Mouse (Mus musculus) cerebellum, postnatal 10 days (tissue): ENCODE results near the gene Gde1.
A peak's percentile ranks its signal among the peaks of the same experiment; 100 is the strongest.

Experiments used
- DNase-seq, 2 experiments: peaks; one replicate each; pipeline ENCODE4 v3.0.0; 2021; ENCODE audit warnings: mixed read lengths in 2 of 2

Gde1 gene

GRCm38 (mm10) chr7:118706051-118706450, 473 bp upstream of the Gde1 start:
- DNase-seq: no peak

DNA sequence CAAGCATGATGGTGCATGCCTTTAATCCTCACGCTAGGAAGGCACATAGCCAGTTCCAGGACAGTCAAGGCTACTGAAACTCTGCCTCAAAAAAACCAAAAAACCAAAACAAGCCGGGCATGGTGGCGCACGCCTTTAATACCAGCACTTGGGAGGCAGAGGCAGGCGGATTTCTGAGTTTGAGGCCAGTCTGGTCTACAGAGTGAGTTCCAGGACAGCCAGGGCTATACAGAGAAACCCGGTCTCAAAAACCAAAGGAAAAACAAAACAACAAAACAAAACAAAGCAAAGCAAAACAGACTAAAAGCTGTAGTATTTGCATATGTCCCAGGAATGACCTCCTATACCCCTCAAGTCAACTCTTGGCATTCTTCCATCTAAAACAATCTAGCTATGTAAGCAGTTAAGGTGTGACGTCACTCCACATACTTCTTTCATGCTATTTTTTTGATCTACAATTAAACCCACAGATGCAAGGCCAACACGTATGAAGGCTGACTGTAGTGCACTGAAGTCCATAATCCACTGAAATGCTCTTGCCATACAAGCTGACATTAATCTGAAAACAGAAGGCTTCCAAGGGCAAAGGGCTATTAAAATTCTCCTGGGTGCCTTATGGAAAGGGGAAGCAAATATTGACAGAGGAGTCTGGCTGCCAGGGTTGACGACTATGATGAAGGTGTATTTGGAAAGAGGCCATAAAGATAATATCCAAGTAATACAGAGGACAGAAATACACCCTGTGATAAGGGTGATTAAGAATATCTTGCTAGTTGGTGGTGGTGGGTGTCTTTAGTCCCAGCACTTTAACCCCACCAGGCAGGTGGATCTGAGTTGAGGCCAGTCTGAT, 1.4 kb downstream of the Gde1 start:
- DNase-seq: no peak

GRCm38 (mm10) chr7:118703144-118703561, 2.4 kb downstream of the Gde1 start:
- DNase-seq: no peak

- no peak for DNase-seq
Measured at GRCm38 (mm10) chr7:118698882-118699281, 6.7 kb downstream of the Gde1 start.

GRCm38 (mm10) chr7:118697168-118697567, 8.4 kb downstream of the Gde1 start:
- no peak for DNase-seq

DNA sequence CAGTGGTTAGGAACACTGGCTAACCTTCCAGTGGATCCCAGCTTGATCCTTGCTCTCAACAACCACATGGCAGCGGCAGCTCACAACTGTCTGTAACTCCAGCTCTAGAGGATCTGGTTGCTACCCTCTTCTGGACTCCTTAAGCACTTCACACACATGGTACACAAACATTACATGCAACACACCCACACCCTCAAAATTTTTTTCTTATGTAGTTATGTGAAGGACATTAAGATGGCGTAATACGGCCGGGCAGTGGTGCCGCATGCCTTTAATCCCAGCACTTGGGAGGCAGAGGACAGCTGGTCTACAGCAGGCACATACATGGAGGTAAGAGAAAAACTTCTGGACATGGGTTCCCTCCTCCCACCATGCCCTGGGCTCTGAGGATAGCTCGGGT, 9.4 kb downstream of the Gde1 start:
- DNase-seq: no peak

DNA sequence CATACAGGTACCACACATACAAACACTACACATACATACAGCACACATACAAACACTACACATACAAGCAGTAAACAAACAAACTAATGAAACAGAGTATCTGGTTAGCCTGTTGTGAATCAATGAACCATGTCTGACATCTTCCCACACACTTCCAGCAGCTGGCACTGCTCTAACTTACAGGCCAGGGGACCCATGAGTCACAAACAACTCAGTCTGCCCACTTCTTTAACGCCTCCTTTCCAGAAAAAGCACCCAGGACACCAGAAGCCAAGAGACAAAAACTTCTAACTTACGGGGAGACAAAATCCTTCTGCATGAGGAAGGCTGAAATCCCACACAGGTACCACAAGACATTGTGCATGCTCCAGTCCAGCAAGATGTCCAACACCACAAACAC, 14.3 kb downstream of the Gde1 start:
- DNase-seq: no peak

- DNase-seq: peak; percentile 25 to 26
Measured at GRCm38 (mm10) chr7:118689088-118689487, 16.5 kb downstream of the Gde1 start.

- peak; percentile 92 to 96 for DNase-seq
Measured at GRCm38 (mm10) chr7:118688199-118688598, 17.4 kb downstream of the Gde1 start.

GRCm38 (mm10) chr7:118676826-118677225, 28.8 kb downstream of the Gde1 start:
- DNase-seq: no peak

GRCm38 (mm10) chr7:118670142-118670541, 35.4 kb downstream of the Gde1 start:
- DNase-seq: no peak

DNA sequence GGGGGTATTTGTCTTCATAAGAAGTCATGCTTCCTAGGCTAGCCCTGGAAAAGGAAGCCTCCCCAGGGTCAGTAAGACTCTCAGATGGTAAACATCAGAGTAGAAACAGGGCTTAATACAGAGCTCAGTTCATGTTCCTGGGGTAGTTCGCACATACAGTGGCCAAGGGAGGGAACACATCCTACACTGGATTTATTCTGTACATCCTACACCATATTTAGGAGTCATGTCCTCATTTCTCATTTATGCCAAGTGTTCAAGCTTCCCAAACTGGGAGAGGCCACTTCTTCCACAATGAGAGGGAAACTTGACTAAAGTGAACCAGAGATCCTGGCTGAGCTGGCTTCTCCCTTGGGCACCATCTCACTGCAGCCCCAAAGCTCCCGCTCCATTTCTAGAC, 37.8 kb downstream of the Gde1 start:
- DNase-seq: no peak

- no peak for DNase-seq
Measured at GRCm38 (mm10) chr7:118656730-118657129, 48.8 kb downstream of the Gde1 start.

DNA sequence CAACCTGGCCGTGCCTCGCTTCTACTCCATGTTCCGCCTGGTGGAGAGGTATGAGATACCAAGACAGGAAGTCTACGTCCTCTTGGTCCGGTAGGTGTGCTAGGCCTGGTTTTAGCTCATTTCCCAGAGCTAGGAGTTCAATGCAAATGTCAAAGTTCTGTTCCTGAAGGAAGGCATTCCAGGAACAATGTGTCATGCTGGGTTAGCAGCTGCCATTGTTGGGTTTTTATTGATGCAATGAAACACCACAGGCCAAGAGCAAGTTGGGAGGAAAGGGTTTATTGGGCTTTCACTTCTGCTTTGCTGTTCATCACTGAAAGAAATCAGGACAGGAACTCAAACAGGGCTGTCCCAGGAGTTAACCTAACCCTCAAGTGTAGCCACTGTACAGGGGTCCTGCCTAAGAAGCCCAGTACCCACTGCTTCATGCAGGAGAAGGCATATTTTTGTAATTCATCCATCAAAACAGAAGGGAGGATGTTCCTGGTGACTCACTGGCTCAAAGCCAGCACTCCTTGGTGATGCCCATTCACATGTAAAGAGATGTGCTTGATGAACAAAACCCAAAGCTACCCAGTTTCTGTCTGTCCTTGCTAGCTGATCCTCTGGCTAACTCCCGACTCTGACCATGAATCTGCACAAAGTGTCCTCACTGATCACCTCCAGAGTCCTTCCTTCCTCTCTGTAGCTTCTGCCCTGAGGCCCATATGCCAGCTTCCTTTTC, 52.8 kb downstream of the Gde1 start:
- DNase-seq: peak; percentile 56 to 58

DNA sequence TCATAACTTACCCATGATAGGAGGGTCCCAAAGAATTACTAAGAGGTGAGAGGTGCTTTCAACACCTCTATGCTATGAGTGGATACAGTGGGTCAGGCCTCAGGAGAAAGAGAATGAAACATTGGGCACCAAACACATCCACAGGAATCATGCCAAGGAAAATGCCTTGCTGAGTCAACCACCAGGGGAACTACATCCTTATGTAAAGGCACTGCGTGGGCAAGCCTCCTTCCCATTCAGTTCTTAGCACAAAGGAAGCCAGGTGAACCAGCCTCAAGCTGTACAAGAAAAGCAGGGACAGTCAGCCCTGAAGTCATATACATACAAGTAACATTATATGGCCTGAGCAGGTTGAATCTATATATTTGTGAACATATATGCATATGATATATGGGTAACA, 54.7 kb downstream of the Gde1 start:
- DNase-seq: no peak

DNA sequence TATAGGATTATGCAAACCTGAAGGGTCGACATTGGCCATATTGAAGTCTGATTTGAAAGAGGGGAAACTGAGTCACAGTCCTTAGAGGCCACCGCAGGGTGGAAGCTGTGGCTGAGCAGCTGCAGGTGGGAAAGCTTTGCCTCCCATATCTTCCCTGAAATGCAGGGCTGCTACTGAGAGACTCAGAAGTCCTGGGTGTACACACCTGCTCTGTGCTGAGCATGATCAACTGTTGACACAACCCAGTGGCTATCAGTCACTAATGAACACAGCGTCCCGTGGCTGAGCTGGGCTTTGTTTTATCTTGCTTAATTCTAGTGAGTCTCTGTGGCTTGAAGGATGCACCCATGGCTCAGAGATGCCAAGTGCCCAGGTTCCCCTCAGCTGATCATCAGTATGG, 55.5 kb downstream of the Gde1 start:
- no peak for DNase-seq

GRCm38 (mm10) chr7:118649328-118649727, 56.2 kb downstream of the Gde1 start:
- peak; percentile 72 to 76 for DNase-seq

- no peak for DNase-seq
Measured at GRCm38 (mm10) chr7:118646237-118646636, 59.3 kb downstream of the Gde1 start.
